Mouse (Mus musculus) embryonic facial prominence, embryonic 13.5 days (tissue): ENCODE measurements around the gene Csf2. TPM values are rescaled to one million over a fixed set of nuclear protein-coding genes. Genes with fewer than 3 reads are reported as not detected.

Source experiments
- ATAC-seq: fragments of 200-750 bp; cut with Nextera tagmentation; 2 replicates; pipeline ENCODE4 v1.8.0; 2017; ENCODE audit warnings: low read depth; ENCODE audit not compliant: insufficient number of reproducible peaks, insufficient read depth, low FRiP score, low TSS enrichment
- H3K27ac ChIP-seq: fragments of 300-500 bp; sonication (generic); 2 replicates; pipeline ENCODE4 v1.5.1; 2015; ENCODE audit warnings: moderate library complexity, mild to moderate bottlenecking, inconsistent platforms
- H3K27me3 ChIP-seq: fragments of 300-500 bp; sonication (generic); 2 replicates; pipeline ENCODE4 v1.6.1; 2015; ENCODE audit warnings: mild to moderate bottlenecking, inconsistent platforms
- H3K36me3 ChIP-seq: fragments of 300-500 bp; sonication (generic); 2 replicates; pipeline ENCODE4 v1.6.1; 2015; ENCODE audit warnings: mild to moderate bottlenecking, inconsistent platforms
- H3K4me1 ChIP-seq: fragments of 300-500 bp; sonication (generic); 2 replicates; pipeline ENCODE4 v1.6.1; 2015; ENCODE audit warnings: inconsistent platforms
- H3K4me2 ChIP-seq: fragments of 300-500 bp; sonication (generic); 2 replicates; pipeline ENCODE4 v1.6.1; 2015; ENCODE audit warnings: moderate library complexity, mild to moderate bottlenecking, inconsistent platforms
- H3K4me3 ChIP-seq: fragments of 300-500 bp; sonication (generic); 2 replicates; pipeline ENCODE4 v1.5.1; 2015; ENCODE audit warnings: mild to moderate bottlenecking, inconsistent platforms
- H3K9ac ChIP-seq: fragments of 300-500 bp; sonication (generic); 2 replicates; pipeline ENCODE4 v1.6.1; 2015; ENCODE audit warnings: mild to moderate bottlenecking, inconsistent platforms
- H3K9me3 ChIP-seq: fragments of 300-500 bp; sonication (generic); 2 replicates; pipeline ENCODE4 v1.6.1; 2016; ENCODE audit warnings: inconsistent platforms
- WGBS: fragments of 180-500 bp; shearing (Covaris S2); methylation state at CpG from one replicate; pipeline ENCODE4 v1.1.7; 2015; ENCODE audit warnings: mixed read lengths; 5-methylcytosine and 5-hydroxymethylcytosine counted together
- polyA plus RNA-seq: library from polyadenylated mRNA; unstranded; fragments of >200 nt; fragmentation: Nextera tagmentation; extraction: Ambion mirVana; gene quantifications from 2 replicates; pipeline ENCODE4 v1.2.1, GENCODE M21; 2015

Csf2 gene
- polyA plus RNA-seq, 1 experiment from 2014 or later = not detected

DNA sequence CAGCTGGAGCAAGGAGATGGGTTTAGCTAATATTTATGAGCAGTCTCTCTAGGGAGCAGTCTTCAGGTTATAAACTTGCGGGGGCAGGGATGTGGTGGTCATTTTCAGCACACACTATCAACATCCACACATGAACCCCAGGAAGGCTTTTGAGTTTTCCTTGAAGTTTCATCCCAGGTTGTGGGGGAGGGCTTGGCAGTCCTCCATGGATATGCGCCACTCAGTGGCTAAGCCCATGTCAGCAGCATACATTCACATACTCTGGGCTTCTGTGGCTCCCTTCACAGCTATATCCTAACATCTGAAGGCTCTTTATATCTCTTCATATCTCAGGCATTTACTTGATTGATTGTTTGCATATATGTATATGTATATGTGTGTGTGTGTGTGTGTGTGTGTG lies 46.3 kb downstream of the Csf2 start:
- Histone ChIP-seq H3K4me2 (no peak overlapping the region), H3K9ac (no peak overlapping the region), H3K27me3 (no peaks in the 10 kb centered on the region), H3K9me3 (no peaks in the 10 kb centered on the region), H3K36me3 (no peaks in the 10 kb centered on the region), H3K27ac (no peak overlapping the region), H3K4me3 (no peak overlapping the region), H3K4me1 (no peaks in the 10 kb centered on the region)
- 88% methylated on average over 2 of the region's 2 CpGs for WGBS
- ATAC-seq = no peak

DNA sequence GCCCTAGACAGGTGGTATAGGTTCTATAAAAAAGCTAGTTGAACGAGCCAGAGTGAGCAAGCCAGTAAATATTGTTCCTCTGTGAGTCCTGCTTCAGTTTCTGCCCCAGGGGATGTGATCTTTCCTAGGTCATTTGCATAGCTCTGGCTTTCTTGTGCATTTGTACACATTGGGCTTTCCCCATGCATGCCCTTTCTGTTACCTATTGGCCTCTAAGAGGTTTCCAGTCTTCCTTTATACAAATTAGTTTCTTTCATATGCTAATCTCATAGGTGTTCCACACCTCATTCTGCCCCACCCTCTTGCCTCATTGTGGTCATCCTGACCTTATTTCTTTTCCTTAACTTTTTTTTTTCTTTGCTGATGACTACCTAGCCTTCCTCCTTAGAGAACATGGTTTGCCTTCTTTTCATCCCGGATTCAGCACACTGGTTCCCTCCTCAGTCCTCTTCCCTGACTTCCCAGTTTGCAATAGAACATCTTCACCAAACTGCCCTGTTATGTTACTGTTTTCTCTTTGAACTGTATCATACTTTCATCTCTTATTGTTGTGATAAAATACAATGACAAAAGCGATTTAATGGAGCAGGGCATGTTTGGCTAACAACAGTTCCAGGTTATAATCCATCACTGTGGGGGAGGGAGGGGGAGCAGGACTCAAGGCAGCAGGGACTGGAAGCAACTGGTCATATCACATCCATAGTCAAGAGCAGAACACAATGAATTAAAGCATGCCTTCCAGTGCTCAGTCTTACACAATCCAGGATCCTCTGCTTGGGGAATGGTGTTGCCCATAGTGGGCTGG lies 47.4 kb downstream of the Csf2 start:
- no peaks in the 10 kb centered on the region for H3K27me3 ChIP-seq
- H3K9me3 ChIP-seq = no peaks in the 10 kb centered on the region
- WGBS = 66% methylated on average over 3 of the region's 3 CpGs
- no peak overlapping the region for H3K4me2 ChIP-seq
- no peak for ATAC-seq
- no peak overlapping the region for H3K9ac ChIP-seq
- H3K4me1 ChIP-seq = no peaks in the 10 kb centered on the region
- no peaks in the 10 kb centered on the region for H3K36me3 ChIP-seq
- no peak overlapping the region for H3K27ac ChIP-seq
- H3K4me3 ChIP-seq = no peak overlapping the region

DNA sequence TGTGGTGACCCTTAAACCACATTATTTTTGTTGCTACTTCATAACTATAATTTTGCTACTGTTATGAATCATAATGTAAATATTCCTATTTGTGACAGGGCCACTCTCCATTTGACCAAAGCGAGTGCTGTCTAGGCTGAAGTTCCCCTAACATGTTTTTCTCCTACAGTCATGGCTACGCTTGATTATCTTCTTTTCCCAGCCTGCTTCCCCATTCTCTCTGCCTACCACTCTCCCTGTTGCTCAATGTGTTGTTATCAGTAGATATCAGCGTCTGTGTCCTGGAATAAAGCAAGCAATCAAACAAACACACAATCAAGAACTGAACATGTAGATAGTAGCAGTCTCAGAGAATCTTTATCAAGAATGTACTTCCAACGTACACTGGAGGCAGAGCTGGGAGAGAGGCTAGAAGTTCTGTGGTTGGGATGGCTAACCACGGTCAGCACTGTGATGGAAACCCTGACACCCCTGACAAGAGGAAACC lies 48.1 kb downstream of the Csf2 start:
- H3K4me1 ChIP-seq = no peaks in the 10 kb centered on the region

More for the DNA sequence above, 48.1 kb downstream of the Csf2 start:
- H3K27ac ChIP-seq = no peak overlapping the region
- H3K27me3 ChIP-seq = no peaks in the 10 kb centered on the region
- H3K4me3 ChIP-seq = no peak overlapping the region
- no peaks in the 10 kb centered on the region for H3K36me3 ChIP-seq
- no peak for ATAC-seq
- no peak overlapping the region for H3K9ac ChIP-seq
- no peaks in the 10 kb centered on the region for H3K9me3 ChIP-seq
- 81% methylated on average over 5 of the region's 5 CpGs for WGBS
- no peak overlapping the region for H3K4me2 ChIP-seq

Other genes with a start within 250 kb of the Csf2 start
- 2.9 and 3.9 TPM in 2 replicates for gene Slc22a4, start 221.6 kb downstream of the Csf2 start, polyA plus RNA-seq
- gene Pdlim4, start 180.7 kb downstream of the Csf2 start, polyA plus RNA-seq = 168 and 172 TPM in 2 replicates
- 68.2 and 76.4 TPM in 2 replicates for gene P4ha2, start 149.6 kb downstream of the Csf2 start, polyA plus RNA-seq
- gene Il3, start 17.6 kb upstream of the Csf2 start, polyA plus RNA-seq = not detected in 2 replicates
- 1.8 and 2.4 TPM in 2 replicates for gene Acsl6, start 54.1 kb upstream of the Csf2 start, polyA plus RNA-seq
- not detected in 2 replicates for gene Meikin, start 121.0 kb upstream of the Csf2 start, polyA plus RNA-seq
- gene Fnip1, start 188.5 kb upstream of the Csf2 start, polyA plus RNA-seq = 11.4 and 13.2 TPM in 2 replicates